Mouse (Mus musculus) kidney, adult 2 months (tissue): ENCODE data around the gene Btbd35f18. TPM values are rescaled to one million over a fixed set of nuclear protein-coding genes. Genes with fewer than 3 reads are reported as not detected.
"Not testable (repeated sequence)": the region's sequence is repeated elsewhere in the genome, so short reads cannot be mapped to it uniquely, and the experiment has no call there.

Experiments used
- DNase-seq: peaks from one replicate; pipeline ENCODE4 v3.0.0; 2021
- H3K27ac ChIP-seq: fragments of 200-500 bp; 2 replicates; pipeline ENCODE4 v1.5.1; 2012; ENCODE audit warnings: low read depth, low read length, control low read depth, inconsistent platforms; ENCODE audit not compliant: insufficient read depth
- H3K27me3 ChIP-seq: fragments of 200-500 bp; replicated peaks from 2 replicates; pipeline ENCODE4 v1.6.1; 2012; ENCODE audit warnings: mild to moderate bottlenecking, moderate library complexity, low read length, inconsistent platforms; ENCODE audit not compliant: control insufficient read depth, insufficient read depth
- H3K36me3 ChIP-seq: fragments of 200-500 bp; 2 replicates; pipeline ENCODE4 v1.6.1; 2012; ENCODE audit warnings: mild to moderate bottlenecking, moderate library complexity, low read length, inconsistent platforms; ENCODE audit not compliant: control insufficient read depth, insufficient read depth
- H3K4me1 ChIP-seq: fragments of 200-500 bp; 2 replicates; pipeline ENCODE4 v1.6.1; 2011; ENCODE audit warnings: low read length; ENCODE audit not compliant: control insufficient read depth, insufficient read depth
- H3K4me3 ChIP-seq: fragments of 200-500 bp; 2 replicates; pipeline ENCODE4 v1.5.1; 2011; ENCODE audit warnings: mild to moderate bottlenecking, low read depth, low read length, control low read depth; ENCODE audit not compliant: insufficient read depth
- WGBS: fragments of 180-500 bp; shearing (Covaris S2); methylation state at CpG from one replicate; pipeline ENCODE4 v1.1.7; 2018; 5-methylcytosine and 5-hydroxymethylcytosine counted together
- polyA plus RNA-seq: library from polyadenylated mRNA; depleted of rRNA; stranded (reverse); fragments of >200 nt; gene quantifications from 2 replicates; pipeline ENCODE4 v1.2.3, GENCODE M21; 2012; rRNA removed

The Btbd35f18 gene
- not detected in 2 replicates for polyA plus RNA-seq

GRCm38 (mm10) chrX:3699933-3700332 lies at the start of gene Btbd35f18:
Btbd35f18 (plus strand) TSS chrX:3700233.
- no CpG with 5 or more reads among the region's 3 CpGs for WGBS

More at GRCm38 (mm10) chrX:3699933-3700332, at the start of gene Btbd35f18:
- not testable (repeated sequence) for H3K36me3 ChIP-seq, H3K4me1 ChIP-seq, H3K27ac ChIP-seq, DNase-seq, H3K27me3 ChIP-seq, H3K4me3 ChIP-seq

Other genes with a start within 250 kb of the Btbd35f18 start
- gene Btbd35f10, start 52.7 kb downstream of the Btbd35f18 start, polyA plus RNA-seq = not detected in 2 replicates